Mouse (Mus musculus) lung, postnatal 14 days (tissue): ENCODE data around the gene Fthl17e.
"Not testable (repeated sequence)": the region's sequence is repeated elsewhere in the genome, so short reads cannot be mapped to it uniquely, and the experiment has no call there.

ENCODE experiments used
- DNase-seq: peaks from one replicate; pipeline ENCODE4 v3.0.0; 2021

Fthl17e gene

GRCm38 (mm10) chrX:9033193-9033592 is at the start of gene Fthl17e:
Gene Fthl17e, plus strand, starts transcription at chrX:9033493.
- DNase-seq, result not testable (repeated sequence)

- not testable (repeated sequence) for DNase-seq
Observed at GRCm38 (mm10) chrX:8986655-8987054, 46.6 kb upstream of the Fthl17e start, which contains the start of gene Fthl17d. Gene Fthl17d, minus strand, starts transcription at chrX:8986755.

DNA sequence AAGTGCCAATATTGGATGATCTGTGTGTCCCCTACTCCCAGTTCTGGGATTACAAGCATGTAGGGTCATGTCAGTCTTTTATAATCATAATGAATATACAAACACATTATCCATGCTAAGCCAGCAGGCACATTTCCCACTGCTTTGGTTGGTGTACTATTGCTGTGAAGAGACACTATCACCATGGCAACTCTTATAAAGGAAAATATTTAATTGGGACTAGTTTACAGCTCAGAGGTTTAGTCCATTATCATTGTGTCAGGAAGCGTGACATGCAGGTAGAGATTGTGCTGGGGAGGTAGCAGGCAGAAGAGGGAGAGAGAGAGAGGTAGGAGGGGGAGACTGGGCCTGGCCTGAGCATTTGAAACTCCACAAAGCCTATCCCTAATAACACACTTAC is 17.2 kb upstream of the Fthl17e start:
- DNase-seq, result no peak

- no peak for DNase-seq
Observed at GRCm38 (mm10) chrX:9019481-9019880, 13.8 kb upstream of the Fthl17e start.

GRCm38 (mm10) chrX:9041611-9042010 is 8.3 kb downstream of the Fthl17e start:
- DNase-seq, result not testable (repeated sequence)

DNA sequence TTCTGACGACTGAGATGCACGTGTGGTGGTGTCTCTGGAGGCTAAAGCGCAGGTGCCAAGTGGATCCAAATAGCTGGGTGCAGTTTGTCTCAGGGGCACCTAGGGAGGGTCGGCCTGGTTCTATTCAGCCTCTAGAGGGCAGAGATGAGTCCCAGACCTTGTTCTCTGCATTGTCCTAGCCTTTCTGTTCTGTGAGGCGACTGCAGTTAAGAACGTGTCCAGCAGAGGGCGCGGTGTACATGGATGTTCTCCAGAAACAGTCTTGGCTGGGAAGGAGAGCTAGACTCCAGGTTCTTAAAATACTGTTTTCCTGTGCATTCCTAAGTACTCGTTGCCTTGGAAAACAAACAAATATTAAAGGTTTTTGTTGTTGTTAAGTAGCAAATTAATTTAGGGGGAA is 27.7 kb downstream of the Fthl17e start:
- DNase-seq, result peak; percentile 38

- no peak for DNase-seq
Observed at GRCm38 (mm10) chrX:9062101-9062500, 28.8 kb downstream of the Fthl17e start.

DNA sequence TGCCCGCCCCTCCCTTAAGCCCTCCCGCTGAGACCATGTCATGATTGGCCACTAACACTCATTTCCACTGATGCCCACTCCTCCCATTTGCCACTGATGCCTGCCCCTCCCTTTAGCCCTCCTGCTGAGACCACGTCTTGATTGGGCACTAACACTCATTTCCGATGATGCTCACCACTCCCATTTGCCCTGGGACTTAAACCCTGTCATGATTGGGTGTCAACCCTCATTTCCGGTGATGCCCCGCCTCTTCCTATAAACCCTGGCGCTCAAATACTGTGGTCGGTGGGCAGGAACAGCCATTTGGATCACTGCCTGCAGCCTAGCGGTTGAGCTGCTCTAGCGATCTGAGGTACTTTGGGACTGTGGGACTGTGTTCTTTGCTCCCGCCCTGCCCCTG is 29.4 kb downstream of the Fthl17e start, which contains the start of gene Fthl17f:
Gene Fthl17f (plus strand): TSS at position 301 of the 400 bp plus-strand sequence.
- not testable (repeated sequence) for DNase-seq

DNA sequence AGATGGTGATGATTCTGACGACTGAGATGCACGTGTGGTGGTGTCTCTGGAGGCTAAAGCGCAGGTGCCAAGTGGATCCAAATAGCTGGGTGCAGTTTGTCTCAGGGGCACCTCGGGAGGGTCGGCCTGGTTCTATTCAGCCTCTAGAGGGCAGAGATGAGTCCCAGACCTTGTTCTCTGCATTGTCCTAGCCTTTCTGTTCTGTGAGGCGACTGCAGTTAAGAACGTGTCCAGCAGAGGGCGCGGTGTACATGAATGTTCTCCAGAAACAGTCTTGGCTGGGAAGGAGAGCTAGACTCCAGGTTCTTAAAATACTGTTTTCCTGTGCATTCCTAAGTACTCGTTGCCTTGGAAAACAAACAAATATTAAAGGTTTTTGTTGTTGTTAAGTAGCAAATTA is 44.4 kb downstream of the Fthl17e start:
- peak; percentile 76 for DNase-seq
